Mouse (Mus musculus) heart, postnatal 0 days (tissue): ENCODE data around the gene Egfl8.

Source experiments
- CTCF ChIP-seq: IDR thresholded peaks from 2 replicates; pipeline ENCODE4 v1.5.1; 2016; ENCODE audit warnings: antibody characterized with exemption, control low read depth, low read depth
- EP300 ChIP-seq: IDR thresholded peaks from 2 replicates; pipeline ENCODE4 v1.6.1; 2016; ENCODE audit warnings: antibody characterized with exemption, low read depth

DNA sequence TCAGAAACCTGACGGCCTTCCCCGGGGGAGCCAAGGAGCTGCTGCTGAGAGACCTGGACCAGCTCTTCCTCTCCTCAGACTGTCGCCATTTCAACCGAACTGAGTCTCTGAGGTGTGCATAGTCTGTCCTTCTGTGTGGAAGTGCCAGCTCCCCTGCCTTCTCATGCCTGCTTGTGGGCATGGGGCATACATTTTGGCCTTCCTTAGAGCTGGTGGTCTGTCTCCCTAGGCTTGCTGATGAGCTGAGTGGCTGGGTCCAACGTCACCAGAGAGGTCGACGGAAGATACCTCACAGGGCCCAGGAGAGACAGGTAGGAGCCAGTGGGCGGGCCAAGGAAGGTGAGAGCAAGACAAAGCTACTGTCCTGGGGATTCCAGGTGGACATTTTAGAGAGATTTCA is 37.2 kb upstream of the Egfl8 start:
- no peak for TF ChIP-seq EP300
- TF ChIP-seq CTCF: no peak
